Mouse (Mus musculus) neural tube, embryonic 11.5 days (tissue): ENCODE results near the gene Obsl1. TPM values are rescaled to one million over a fixed set of nuclear protein-coding genes. Genes with fewer than 3 reads are reported as not detected.

Experiments used
- ATAC-seq: fragments of 200-750 bp; cut with Nextera tagmentation; 2 replicates; pipeline ENCODE4 v1.8.0; 2017; ENCODE audit warnings: moderate number of reproducible peaks, mild to moderate bottlenecking, moderate TSS enrichment, moderate library complexity; ENCODE audit not compliant: insufficient read depth, low FRiP score, low TSS enrichment
- DNase-seq: peaks from one replicate; pipeline ENCODE4 v3.0.0-alpha.2; 2015; ENCODE audit warnings: low spot score
- H3K27ac ChIP-seq: fragments of 300-500 bp; sonication (generic); 2 replicates; pipeline ENCODE4 v1.5.1; 2014; ENCODE audit warnings: low read depth, mild to moderate bottlenecking, low read length
- H3K27me3 ChIP-seq: fragments of 300-500 bp; sonication (generic); 2 replicates; pipeline ENCODE4 v1.6.1; 2014; ENCODE audit warnings: mild to moderate bottlenecking, low read length, mixed read lengths; ENCODE audit not compliant: control insufficient read depth, insufficient read depth
- H3K36me3 ChIP-seq: fragments of 300-500 bp; sonication (generic); 2 replicates; pipeline ENCODE4 v1.6.1; 2014; ENCODE audit warnings: mild to moderate bottlenecking, low read length, moderate library complexity, mixed read lengths; ENCODE audit not compliant: control insufficient read depth, insufficient read depth
- H3K4me1 ChIP-seq: fragments of 300-500 bp; sonication (generic); 2 replicates; pipeline ENCODE4 v1.6.1; 2014; ENCODE audit warnings: low read length, mixed read lengths; ENCODE audit not compliant: control insufficient read depth, insufficient read depth
- H3K4me2 ChIP-seq: fragments of 300-500 bp; sonication (generic); 2 replicates; pipeline ENCODE4 v1.6.1; 2014; ENCODE audit warnings: low read depth, mild to moderate bottlenecking, moderate library complexity
- H3K4me3 ChIP-seq: fragments of 300-500 bp; sonication (generic); 2 replicates; pipeline ENCODE4 v1.5.1; 2014; ENCODE audit warnings: low read depth, low read length
- H3K9ac ChIP-seq: fragments of 300-500 bp; sonication (generic); 2 replicates; pipeline ENCODE4 v1.6.1; 2014; ENCODE audit warnings: mild to moderate bottlenecking, low read length
- H3K9me3 ChIP-seq: fragments of 300-500 bp; sonication (generic); 2 replicates; pipeline ENCODE4 v1.6.1; 2016; ENCODE audit warnings: low read length; ENCODE audit not compliant: control insufficient read depth
- WGBS: fragments of 180-500 bp; shearing (Covaris S2); extraction: QIAGEN DNeasy Blood & Tissue Kit; methylation state at CpG from one replicate; pipeline ENCODE4 v1.1.7; 2014; 5-methylcytosine and 5-hydroxymethylcytosine counted together
- polyA plus RNA-seq: library from polyadenylated mRNA; unstranded; fragments of >200 nt; fragmentation: Nextera tagmentation; extraction: Ambion mirVana; gene quantifications from 2 replicates; pipeline ENCODE4 v1.2.1, GENCODE M21; 2014

Gene Obsl1
- polyA plus RNA-seq, 1 experiment from 2014 or later = 44.8 TPM

GRCm38 (mm10) chr1:75435475-75436328 is 70.5 kb downstream of the Obsl1 start, which contains the start of gene Gmppa:
Gene Gmppa, plus strand, starts transcription at chr1:75435930.
- peaks cover 3% of the 10 kb centered on the region; the same call in 1 of the 2 replicates for H3K4me1 ChIP-seq
- H3K4me2 ChIP-seq = peak within 1 kb of the TSS; percentile 50
- H3K9me3 ChIP-seq = no peaks in the 10 kb centered on the region
- DNase-seq = peak; percentile 88
- peak within 1 kb of the TSS; percentile 49 for H3K4me3 ChIP-seq
- H3K27me3 ChIP-seq = no peaks in the 10 kb centered on the region
- peak; percentile 77 for ATAC-seq
- H3K27ac ChIP-seq = no peak within 1 kb of the TSS
- no peaks in the 10 kb centered on the region; the same call in none of the 2 replicates for H3K36me3 ChIP-seq
- H3K9ac ChIP-seq = peak within 1 kb of the TSS; percentile 53
- 5% methylated on average over 28 of the region's 28 CpGs for WGBS

Other genes starting within 250 kb of the Obsl1 start
- gene Ptprn, start 241.9 kb downstream of the Obsl1 start, polyA plus RNA-seq = 4.4 and 6.0 TPM in 2 replicates
- gene Resp18, start 228.0 kb downstream of the Obsl1 start, polyA plus RNA-seq = 30.9 and 35.0 TPM in 2 replicates
- 180 and 182 TPM in 2 replicates for gene Dnpep, start 188.5 kb downstream of the Obsl1 start, polyA plus RNA-seq
- 15.8 and 18.0 TPM in 2 replicates for gene Des, start 146.1 kb downstream of the Obsl1 start, polyA plus RNA-seq
- gene Speg, start 131.2 kb downstream of the Obsl1 start, polyA plus RNA-seq = 15.5 and 19.1 TPM in 2 replicates
- gene Gmppa, start 70.5 kb downstream of the Obsl1 start, polyA plus RNA-seq = 62.5 and 64.2 TPM in 2 replicates
- gene Asic4, start 56.0 kb downstream of the Obsl1 start, polyA plus RNA-seq = 2.3 and 2.9 TPM in 2 replicates
- gene Chpf, start 27.1 kb downstream of the Obsl1 start, polyA plus RNA-seq = 27.1 and 27.2 TPM in 2 replicates
- gene Tmem198, start 26.9 kb downstream of the Obsl1 start, polyA plus RNA-seq = 12.3 and 13.7 TPM in 2 replicates
- 2.3 and 2.6 TPM in 2 replicates for gene Inha, start 625 bp upstream of the Obsl1 start, polyA plus RNA-seq
- gene Stk11ip, start 15.1 kb upstream of the Obsl1 start, polyA plus RNA-seq = 20.6 and 20.9 TPM in 2 replicates
- 8.6 and 11.3 TPM in 2 replicates for gene Slc4a3, start 39.8 kb upstream of the Obsl1 start, polyA plus RNA-seq